Mouse (Mus musculus): ENCODE results near the gene Sdk1.

- TF ChIP-seq GATA1 (IDR thresholded peaks at IDR 0.05; ENCODE audit: borderline replicate concordance, low read length), result no peak
- TF ChIP-seq FLI1 (IDR thresholded peaks at IDR 0.05; ENCODE audit: low read length), result no peak
These were observed 759.8 kb downstream of the Sdk1 start for GRCm38 (mm10) chr5:142001131-142001530.

Data from megakaryocyte, embryonic 14.5 days (primary cell).